Mouse (Mus musculus): ENCODE results near the gene Gm3336.

GRCm38 (mm10) chr8:70752000-70752764 lies 33.8 kb downstream of the Gm3336 start:
- TF ChIP-seq CTCF (IDR thresholded peaks at IDR 0.05; ENCODE audit: low read depth) = peak; percentile 83
- TF ChIP-seq EP300 (IDR thresholded peaks at IDR 0.05; ENCODE audit: low read depth) = no peak
